Mouse (Mus musculus) thymus, postnatal 14 days (tissue): ENCODE measurements at regions not wholly inside any gene's neighbourhood (a gene's known extent, or its start where the extent isn't known, plus 50 kb on each side); places are given as distances from the start of the nearest gene placed in this dataset.

Experiments
- DNase-seq: peaks from one replicate; pipeline ENCODE4 v3.0.0; 2021

- DNase-seq = no peak
Observed at GRCm38 (mm10) chr2:79510485-79511094, 54.0 kb upstream of the Cerkl start.

GRCm38 (mm10) chr2:79511108-79511507 lies 54.5 kb upstream of the Cerkl start:
- no peak for DNase-seq

DNA sequence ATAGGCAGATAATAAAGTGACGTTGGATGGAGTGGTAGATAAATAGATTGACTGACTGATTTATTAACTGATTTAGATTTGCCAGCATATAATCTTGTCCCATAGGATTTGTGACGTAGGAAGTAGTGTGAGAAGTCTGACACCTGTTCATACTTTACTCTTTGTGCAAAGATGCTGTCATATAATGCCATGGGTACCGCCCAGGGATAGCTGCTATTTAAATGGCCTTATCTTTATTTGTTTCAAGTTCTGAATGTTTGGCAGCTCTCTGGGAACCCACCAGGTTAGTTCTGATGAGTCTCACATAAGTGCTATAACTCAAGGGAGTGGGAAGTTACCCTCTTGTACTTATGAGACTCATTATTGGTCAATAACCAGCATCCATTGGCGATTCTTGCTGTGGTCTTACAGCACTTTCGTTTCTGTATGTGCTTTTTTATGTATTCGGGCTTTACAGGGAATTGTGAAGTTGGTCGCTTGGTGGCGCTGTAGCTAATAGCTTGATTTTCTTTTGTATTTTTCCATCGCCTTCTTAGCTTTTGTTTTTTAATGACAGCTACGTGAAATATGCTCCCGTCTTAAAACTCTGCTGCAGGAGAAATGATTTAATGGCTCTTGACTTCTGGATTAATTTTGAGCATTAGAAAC lies 55.2 kb upstream of the Cerkl start:
- DNase-seq = peak; percentile 40

DNA sequence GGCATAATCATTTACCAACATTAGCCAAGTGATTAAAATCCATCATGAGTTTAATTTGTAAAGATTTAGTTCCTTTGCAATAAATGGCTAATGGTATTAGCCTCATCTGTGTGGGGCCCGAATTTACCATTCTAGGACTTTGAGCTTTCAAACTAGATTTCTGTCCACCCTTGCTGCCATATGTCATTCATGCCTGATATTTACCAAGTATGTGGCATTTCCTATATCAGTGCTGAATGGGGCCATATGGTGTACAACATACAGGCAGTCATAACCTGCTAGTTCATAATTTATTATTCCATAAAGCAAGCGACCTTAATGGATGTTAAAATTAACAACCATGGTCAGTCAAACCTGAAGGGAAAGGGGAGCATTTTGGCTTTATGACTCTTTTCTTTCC lies 55.8 kb upstream of the Cerkl start:
- no peak for DNase-seq

- no peak for DNase-seq
Observed at GRCm38 (mm10) chr2:79513726-79514125, 57.1 kb upstream of the Cerkl start.

DNA sequence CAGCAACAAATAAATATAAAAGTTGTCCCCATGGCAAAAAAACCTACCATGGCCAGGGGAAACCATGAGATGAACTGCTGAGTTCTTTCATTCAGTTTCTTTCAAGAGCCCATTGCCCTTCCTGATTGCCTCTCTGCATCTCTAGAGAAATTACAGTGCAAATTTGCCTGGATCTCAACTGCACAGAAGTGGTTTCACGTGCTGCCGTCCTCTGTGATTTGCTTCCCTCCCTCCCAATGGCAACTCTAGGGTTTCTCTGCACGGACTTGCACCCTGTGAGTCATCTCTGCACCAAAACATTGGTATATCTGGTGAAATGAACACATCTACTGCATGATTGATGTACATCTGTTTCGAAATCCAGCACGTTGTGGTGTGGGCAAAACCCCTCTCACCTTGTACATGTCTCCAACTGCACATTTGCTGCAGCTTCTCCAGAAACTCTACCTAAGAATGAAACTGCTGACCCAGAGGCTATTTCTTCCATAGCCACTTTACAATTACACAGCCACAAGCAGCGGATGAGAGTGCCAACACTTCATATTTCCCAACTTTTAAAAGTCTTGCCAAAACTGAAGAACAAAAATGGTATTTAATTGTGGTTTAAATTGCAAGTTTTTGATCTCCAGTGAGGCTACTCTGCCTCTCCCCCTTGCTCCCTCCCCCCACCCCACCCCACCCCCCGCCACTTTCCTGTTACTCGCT lies 61.6 kb upstream of the Cerkl start:
- no peak for DNase-seq

GRCm38 (mm10) chr2:79519799-79520449 lies 63.3 kb upstream of the Cerkl start:
- DNase-seq = no peak

GRCm38 (mm10) chr2:79523441-79523840 lies 66.9 kb upstream of the Cerkl start:
- DNase-seq = no peak

- DNase-seq = no peak
Observed at GRCm38 (mm10) chr2:79527529-79527928, 70.9 kb upstream of the Cerkl start.

DNA sequence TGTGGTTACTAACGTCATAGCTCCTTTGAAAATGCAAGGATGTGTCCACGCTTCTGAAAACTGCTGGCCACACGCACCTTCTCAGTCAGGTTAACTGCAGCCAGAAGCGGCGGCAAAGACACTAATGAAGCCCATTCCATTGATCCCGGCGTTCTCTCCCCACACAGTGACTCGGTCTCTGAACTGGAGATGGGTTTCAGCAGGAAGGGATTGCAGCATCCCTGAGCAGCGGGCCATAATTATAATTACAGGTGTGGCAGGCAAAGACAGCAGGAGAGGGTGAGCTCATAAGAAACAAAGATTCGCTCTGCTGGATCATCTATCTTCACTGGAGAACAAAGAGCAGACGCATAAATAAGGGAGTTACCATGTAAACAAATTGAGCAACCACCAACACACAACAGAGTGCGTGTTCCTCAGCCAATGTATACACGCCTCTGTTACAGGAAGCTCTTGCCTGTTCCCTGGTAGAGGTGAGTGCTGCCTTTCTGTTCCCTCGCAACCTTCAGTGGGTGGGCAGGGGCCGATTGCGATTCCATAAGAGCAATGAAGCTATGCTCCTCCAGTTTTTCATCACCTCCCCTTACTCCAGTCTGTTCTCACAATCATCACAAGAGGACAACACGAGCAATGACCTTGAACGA lies 71.9 kb upstream of the Cerkl start:
- DNase-seq = no peak

- DNase-seq = no peak
Observed at GRCm38 (mm10) chr2:79529185-79529584, 72.6 kb upstream of the Cerkl start.

DNA sequence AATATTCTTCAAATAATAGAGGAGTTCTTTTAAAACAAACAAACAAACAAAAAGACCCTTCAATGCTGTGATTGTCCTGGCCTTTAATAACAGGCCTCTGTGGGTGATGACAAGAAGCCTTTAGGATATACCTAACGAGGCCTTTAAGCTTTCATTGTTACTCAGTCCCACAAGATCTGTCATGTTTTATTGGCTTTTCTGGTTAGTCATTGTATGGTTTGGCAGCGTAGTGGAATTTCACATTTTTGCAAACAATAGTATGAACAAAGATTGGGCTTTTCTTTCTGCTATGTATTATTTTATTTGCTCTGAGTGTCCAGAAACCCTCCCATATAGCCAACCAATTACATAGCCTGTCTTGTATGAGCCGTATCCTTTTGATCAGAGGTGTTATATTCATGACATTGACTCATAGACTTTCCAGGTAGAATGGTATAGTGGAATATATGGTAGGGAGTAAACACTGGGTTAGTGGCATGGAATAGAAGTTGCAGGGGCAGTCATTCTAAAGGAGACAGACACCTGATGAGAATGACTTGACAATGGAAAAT lies 76.1 kb upstream of the Cerkl start:
- no peak for DNase-seq

GRCm38 (mm10) chr2:79537126-79537875 lies 80.7 kb upstream of the Cerkl start:
- DNase-seq = no peak

- DNase-seq = no peak
Observed at GRCm38 (mm10) chr2:79540384-79540783, 83.8 kb upstream of the Cerkl start.

GRCm38 (mm10) chr2:79542191-79542980 lies 85.8 kb upstream of the Cerkl start:
- DNase-seq = no peak

- no peak for DNase-seq
Observed at GRCm38 (mm10) chr2:79543456-79543855, 86.9 kb upstream of the Cerkl start.

GRCm38 (mm10) chr2:79543948-79544792 lies 87.6 kb upstream of the Cerkl start:
- DNase-seq = no peak

- no peak for DNase-seq
Observed at GRCm38 (mm10) chr2:79544793-79545260, 88.2 kb upstream of the Cerkl start.

GRCm38 (mm10) chr2:79546206-79546605 lies 88.9 kb upstream of the Itprid2 start:
- no peak for DNase-seq

DNA sequence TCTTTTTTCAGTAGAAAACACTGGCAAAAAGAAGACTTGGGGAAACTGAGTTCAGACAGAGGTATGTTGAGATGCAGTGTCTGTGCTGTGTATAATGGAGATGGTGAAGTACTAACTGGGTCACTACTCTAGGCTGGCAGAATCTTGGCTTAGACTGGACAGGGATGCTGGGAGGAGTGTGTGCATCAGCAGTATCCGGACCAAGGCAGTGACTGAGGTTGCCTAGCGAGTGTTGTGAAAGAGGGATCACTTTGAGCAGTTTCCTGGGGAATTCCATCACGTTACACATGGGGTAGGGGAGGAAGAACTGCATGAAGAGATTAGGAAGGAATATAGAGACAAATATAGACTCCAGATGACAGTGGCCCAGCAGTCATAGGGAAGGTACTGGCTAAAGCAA lies 87.9 kb upstream of the Itprid2 start:
- DNase-seq = no peak
